Mouse (Mus musculus) heart, adult 18-20 months (tissue): ENCODE measurements around the gene Ubac2. TPM values are rescaled to one million over a fixed set of nuclear protein-coding genes. Genes with fewer than 3 reads are reported as not detected.

ENCODE experiments used
- DNase-seq, 2 experiments: peaks; one replicate each; pipeline ENCODE4 v3.0.0; 2021 to 2022; ENCODE audit warnings: mixed read lengths in 1 of 2
- total RNA-seq, 2 experiments: library from RNA; stranded (reverse); gene quantifications; 2 replicates each; pipeline ENCODE4 v1.2.3; 2021

The Ubac2 gene
- total RNA-seq, 2 experiments from 2014 or later, result 28.9 to 31.0 TPM

- no peak for DNase-seq
Measured at GRCm38 (mm10) chr14:122008261-122008660, 129.8 kb downstream of the Ubac2 start.

GRCm38 (mm10) chr14:122009502-122009901, 131.1 kb downstream of the Ubac2 start:
- DNase-seq, result peak; percentile 28 to 80

- DNase-seq, result peak; percentile 57 to 68
Measured at GRCm38 (mm10) chr14:122010301-122010700, 131.9 kb downstream of the Ubac2 start.

- DNase-seq, result no peak
Measured at GRCm38 (mm10) chr14:122011768-122012167, 133.3 kb downstream of the Ubac2 start.

GRCm38 (mm10) chr14:122012193-122012592, 133.8 kb downstream of the Ubac2 start:
- DNase-seq, result no peak

- no peak for DNase-seq
Measured at GRCm38 (mm10) chr14:122012814-122013213, 134.4 kb downstream of the Ubac2 start.

- DNase-seq, result peak; percentile 29 to 79
Measured at GRCm38 (mm10) chr14:122013417-122013951, 135.1 kb downstream of the Ubac2 start.

- DNase-seq, result no peak
Measured at GRCm38 (mm10) chr14:122017958-122018357, 139.5 kb downstream of the Ubac2 start.

- DNase-seq, result no peak
Measured at GRCm38 (mm10) chr14:122019389-122019788, 141.0 kb downstream of the Ubac2 start.

- no peak for DNase-seq
Measured at GRCm38 (mm10) chr14:122020567-122020966, 142.1 kb downstream of the Ubac2 start.

GRCm38 (mm10) chr14:122023054-122023453, 144.6 kb downstream of the Ubac2 start:
- DNase-seq, result no peak

GRCm38 (mm10) chr14:122023928-122024327, 145.5 kb downstream of the Ubac2 start:
- DNase-seq, result no peak

GRCm38 (mm10) chr14:122028926-122029745, 150.7 kb downstream of the Ubac2 start:
- DNase-seq, result peak; percentile 22 to 48

- DNase-seq, result no peak
Measured at GRCm38 (mm10) chr14:122029851-122030250, 151.4 kb downstream of the Ubac2 start.

GRCm38 (mm10) chr14:122032045-122032444, 153.6 kb downstream of the Ubac2 start:
- DNase-seq, result no peak

GRCm38 (mm10) chr14:122034451-122034850, 156.0 kb downstream of the Ubac2 start, which contains the start of gene Timm8a2:
TSS of gene Timm8a2 (plus strand) at chr14:122034674.
- DNase-seq, result no peak

- no peak for DNase-seq
Measured at GRCm38 (mm10) chr14:122035181-122035580, 156.8 kb downstream of the Ubac2 start.

GRCm38 (mm10) chr14:122035860-122036259, 157.4 kb downstream of the Ubac2 start:
- no peak for DNase-seq

- DNase-seq, result no peak
Measured at GRCm38 (mm10) chr14:122038874-122039647, 160.6 kb downstream of the Ubac2 start.

GRCm38 (mm10) chr14:122041413-122041825, 163.0 kb downstream of the Ubac2 start:
- DNase-seq, result no peak

GRCm38 (mm10) chr14:122042142-122042694, 163.8 kb downstream of the Ubac2 start:
- no peak for DNase-seq

- no peak for DNase-seq
Measured at GRCm38 (mm10) chr14:122047784-122048183, 169.4 kb downstream of the Ubac2 start.

- DNase-seq, result no peak
Measured at GRCm38 (mm10) chr14:122048816-122049215, 170.4 kb downstream of the Ubac2 start.
